In the genomic region with DNA sequence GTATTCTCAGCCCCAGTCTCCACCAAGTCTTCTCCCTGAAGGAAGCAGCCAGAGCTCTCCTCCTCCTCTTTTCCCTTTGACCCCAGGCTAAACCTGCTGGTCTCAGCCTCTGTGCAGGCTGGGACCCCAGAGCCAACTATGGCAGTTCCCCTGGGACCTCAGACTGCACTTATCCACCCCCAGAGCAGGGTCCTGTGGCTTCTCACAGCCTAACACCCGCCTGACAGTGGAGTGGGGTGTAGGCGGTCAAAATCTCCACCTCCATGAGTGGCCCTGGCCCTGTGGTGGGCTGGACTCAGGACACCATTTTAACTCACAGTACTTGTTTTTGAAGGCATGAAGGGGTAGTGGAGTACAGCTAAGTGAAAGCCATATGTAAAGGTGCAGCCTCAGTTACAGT, we compare ENCODE assay signal across 25 mouse cellular contexts.
DNase-seq lines count a peak whose midpoint lies in the region; ATAC-seq lines count a peak whose summit lies in the region.
"Had no signal": no experiment of that assay in that cellular context is flagged by ENCODE, and none has a peak within 500 bp of the region (broad histone marks: within the 10 kb centered on the region; RNA-seq: fewer than 3 reads in every experiment).

No protein-coding gene starts in this region.

- no peaks in the 10 kb centered on the region for H3K36me3 ChIP-seq in embryonic facial prominence, embryonic 12.5 days
- H3K36me3 ChIP-seq in embryonic facial prominence, embryonic 10.5 days (replicated peaks): no peaks in the 10 kb centered on the region
- H3K36me3 ChIP-seq in midbrain, embryonic 12.5 days: no peaks in the 10 kb centered on the region
- H3K36me3 ChIP-seq in midbrain, embryonic 16.5 days (ENCODE audit: control insufficient read depth, insufficient read depth, low read length): no peaks in the 10 kb centered on the region
- no peaks in the 10 kb centered on the region for H3K36me3 ChIP-seq in midbrain, embryonic 14.5 days (ENCODE audit: control insufficient read depth, insufficient read depth, low read length)
- no peaks in the 10 kb centered on the region for H3K36me3 ChIP-seq in midbrain, embryonic 11.5 days (ENCODE audit: control insufficient read depth, insufficient read depth, low read length)
- H3K36me3 ChIP-seq: embryonic facial prominence, embryonic 13.5 days; embryonic facial prominence, embryonic 15.5 days; forebrain, embryonic 10.5 days had no signal

- no peaks in the 10 kb centered on the region for H3K9me3 ChIP-seq in embryonic facial prominence, embryonic 12.5 days
- H3K9me3 ChIP-seq in embryonic facial prominence, embryonic 10.5 days: no peaks in the 10 kb centered on the region
- no peaks in the 10 kb centered on the region for H3K9me3 ChIP-seq in midbrain, embryonic 12.5 days
- H3K9me3 ChIP-seq in midbrain, embryonic 16.5 days (replicated peaks; ENCODE audit: control insufficient read depth, low read length, poor library complexity, severe bottlenecking): no peaks in the 10 kb centered on the region
- no peaks in the 10 kb centered on the region for H3K9me3 ChIP-seq in midbrain, embryonic 14.5 days (ENCODE audit: control insufficient read depth, low read length)
- H3K9me3 ChIP-seq in midbrain, embryonic 11.5 days (ENCODE audit: control insufficient read depth, low read length): no peaks in the 10 kb centered on the region
- H3K9me3 ChIP-seq: embryonic facial prominence, embryonic 13.5 days; embryonic facial prominence, embryonic 15.5 days; forebrain, embryonic 10.5 days had no signal

- no peaks in the 10 kb centered on the region for H3K4me1 ChIP-seq in embryonic facial prominence, embryonic 12.5 days
- no peaks in the 10 kb centered on the region for H3K4me1 ChIP-seq in embryonic facial prominence, embryonic 10.5 days
- no peaks in the 10 kb centered on the region for H3K4me1 ChIP-seq in midbrain, embryonic 12.5 days
- H3K4me1 ChIP-seq in midbrain, embryonic 16.5 days (ENCODE audit: control insufficient read depth, insufficient read depth, low read length): no peaks in the 10 kb centered on the region
- no peaks in the 10 kb centered on the region for H3K4me1 ChIP-seq in midbrain, embryonic 14.5 days (ENCODE audit: control insufficient read depth, insufficient read depth, low read length)
- H3K4me1 ChIP-seq in midbrain, embryonic 11.5 days (ENCODE audit: control insufficient read depth, insufficient read depth, low read length): no peaks in the 10 kb centered on the region
- H3K4me1 ChIP-seq: embryonic facial prominence, embryonic 13.5 days; embryonic facial prominence, embryonic 15.5 days; forebrain, embryonic 10.5 days had no signal

- WGBS in embryonic facial prominence, embryonic 12.5 days: 78% methylated on average over 2 of the region's 2 CpGs
- WGBS in embryonic facial prominence, embryonic 10.5 days: 80% methylated on average over 2 of the region's 2 CpGs
- WGBS in midbrain, embryonic 12.5 days: 79% methylated on average over 2 of the region's 2 CpGs
- 80% methylated on average over 2 of the region's 2 CpGs for WGBS in midbrain, embryonic 16.5 days
- WGBS in midbrain, embryonic 14.5 days: 85% methylated on average over 2 of the region's 2 CpGs
- 88% methylated on average over 2 of the region's 2 CpGs for WGBS in midbrain, embryonic 11.5 days

- no peak overlapping the region for H3K27ac ChIP-seq in embryonic facial prominence, embryonic 12.5 days
- H3K27ac ChIP-seq in embryonic facial prominence, embryonic 10.5 days (replicated peaks): no peak overlapping the region
- no peak overlapping the region for H3K27ac ChIP-seq in midbrain, embryonic 12.5 days (replicated peaks)
- no peak overlapping the region for H3K27ac ChIP-seq in midbrain, embryonic 16.5 days (ENCODE audit: low read length)
- no peak overlapping the region for H3K27ac ChIP-seq in midbrain, embryonic 14.5 days (replicated peaks; ENCODE audit: low read depth, low read length)
- no peak overlapping the region for H3K27ac ChIP-seq in midbrain, embryonic 11.5 days (ENCODE audit: low read depth, low read length)
- H3K27ac ChIP-seq: embryonic facial prominence, embryonic 13.5 days; embryonic facial prominence, embryonic 15.5 days; forebrain, embryonic 10.5 days had no signal

- no peak overlapping the region for H3K9ac ChIP-seq in embryonic facial prominence, embryonic 12.5 days
- no peak overlapping the region for H3K9ac ChIP-seq in midbrain, embryonic 12.5 days (replicated peaks)
- no peak overlapping the region for H3K9ac ChIP-seq in midbrain, embryonic 16.5 days (ENCODE audit: low read depth, low read length)
- H3K9ac ChIP-seq in midbrain, embryonic 14.5 days (replicated peaks; ENCODE audit: low read length): no peak overlapping the region
- H3K9ac ChIP-seq in midbrain, embryonic 11.5 days (ENCODE audit: low read length): no peak overlapping the region
- H3K9ac ChIP-seq: embryonic facial prominence, embryonic 13.5 days; embryonic facial prominence, embryonic 15.5 days had no signal

- ATAC-seq in embryonic facial prominence, embryonic 12.5 days (ENCODE audit: insufficient number of reproducible peaks, insufficient read depth, low FRiP score, low TSS enrichment): peak; percentile 69; the same call in 1 of the 2 replicates
- ATAC-seq in midbrain, embryonic 12.5 days (ENCODE audit: low FRiP score, low read depth): peak; percentile 38; the same call in 1 of the 2 replicates
- ATAC-seq in midbrain, embryonic 16.5 days: no peak
- peak; percentile 24; the same call in 1 of the 2 replicates for ATAC-seq in midbrain, embryonic 14.5 days (ENCODE audit: low FRiP score, low TSS enrichment)
- ATAC-seq in midbrain, embryonic 11.5 days (ENCODE audit: low FRiP score): no peak
- ATAC-seq: CD4-positive, CD25-positive, alpha-beta regulatory T cell, adult 4 months; forebrain, embryonic 14.5 days; forebrain, embryonic 16.5 days had no signal

- no peak overlapping the region for H3K4me2 ChIP-seq in embryonic facial prominence, embryonic 12.5 days (replicated peaks)
- no peak overlapping the region for H3K4me2 ChIP-seq in midbrain, embryonic 12.5 days (replicated peaks)
- H3K4me2 ChIP-seq in midbrain, embryonic 16.5 days (ENCODE audit: low read length): no peak overlapping the region
- no peak overlapping the region for H3K4me2 ChIP-seq in midbrain, embryonic 14.5 days (ENCODE audit: low read length)
- H3K4me2 ChIP-seq in midbrain, embryonic 11.5 days: no peak overlapping the region
- H3K4me2 ChIP-seq: embryonic facial prominence, embryonic 13.5 days; embryonic facial prominence, embryonic 15.5 days had no signal

- no peak for DNase-seq in embryonic facial prominence, embryonic 10.5 days (ENCODE audit: low spot score)
- peak; percentile 83 for DNase-seq in heart, adult 11 months
- no peak for DNase-seq in heart, adult 18-20 months
- DNase-seq in midbrain, embryonic 14.5 days: no peak
- no peak for DNase-seq in midbrain, embryonic 11.5 days (ENCODE audit: low spot score, missing footprints)
- DNase-seq: adrenal gland, adult 2 months; adrenal gland, postnatal 10 days; adrenal gland, postnatal 25 days; B cell, adult 2 months; cerebellum, adult 11 months; cerebellum, adult 18-20 months; cerebellum, adult 8-10 months; cerebellum, adult 9-11 months; embryo, embryonic 11 days had no signal

- H3K27me3 ChIP-seq in embryonic facial prominence, embryonic 12.5 days: no peaks in the 10 kb centered on the region
- H3K27me3 ChIP-seq in embryonic facial prominence, embryonic 10.5 days (replicated peaks; ENCODE audit: low read depth, poor library complexity, severe bottlenecking): no peaks in the 10 kb centered on the region
- H3K27me3 ChIP-seq in midbrain, embryonic 12.5 days: no peaks in the 10 kb centered on the region
- no peaks in the 10 kb centered on the region for H3K27me3 ChIP-seq in midbrain, embryonic 16.5 days (ENCODE audit: control insufficient read depth, insufficient read depth, low read depth, low read length)
- no peaks in the 10 kb centered on the region for H3K27me3 ChIP-seq in midbrain, embryonic 14.5 days (ENCODE audit: control insufficient read depth, insufficient read depth, low read length)
- H3K27me3 ChIP-seq in midbrain, embryonic 11.5 days (ENCODE audit: control insufficient read depth, insufficient read depth, low read length): no peaks in the 10 kb centered on the region
- H3K27me3 ChIP-seq: CH12.LX; embryonic facial prominence, embryonic 13.5 days; embryonic facial prominence, embryonic 15.5 days had no signal

- no peak overlapping the region for H3K4me3 ChIP-seq in embryonic facial prominence, embryonic 12.5 days
- H3K4me3 ChIP-seq in embryonic facial prominence, embryonic 10.5 days: no peak overlapping the region
- no peak overlapping the region for H3K4me3 ChIP-seq in midbrain, embryonic 12.5 days
- no peak overlapping the region for H3K4me3 ChIP-seq in midbrain, embryonic 16.5 days (ENCODE audit: low read depth, low read length)
- no peak overlapping the region for H3K4me3 ChIP-seq in midbrain, embryonic 14.5 days (replicated peaks; ENCODE audit: low read depth, low read length)
- H3K4me3 ChIP-seq in midbrain, embryonic 11.5 days (ENCODE audit: low read depth, low read length): no peak overlapping the region
- H3K4me3 ChIP-seq: embryonic facial prominence, embryonic 13.5 days; embryonic facial prominence, embryonic 15.5 days; erythroblast, embryonic 14.5 days; forebrain, embryonic 10.5 days had no signal

Comparison
In these comparisons a context has a peak if more than half of its experiments do, and no peak if none do; other contexts are left out.
1. ATAC-seq: peak in embryonic facial prominence, embryonic 12.5 days (single experiment), midbrain, embryonic 12.5 days (single experiment) and midbrain, embryonic 14.5 days (single experiment); none in midbrain, embryonic 16.5 days (single experiment) and midbrain, embryonic 11.5 days (single experiment).